Mouse (Mus musculus) liver, postnatal 0 days (tissue): ENCODE data around the gene Pgam1. TPM values are rescaled to one million over a fixed set of nuclear protein-coding genes. Genes with fewer than 3 reads are reported as not detected.

Experiments
- ATAC-seq: fragments of 200-750 bp; cut with Nextera tagmentation; 2 replicates; pipeline ENCODE4 v1.8.0; 2017; ENCODE audit warnings: mild to moderate bottlenecking, moderate library complexity
- DNase-seq: peaks from one replicate; pipeline ENCODE4 v3.0.0-alpha.2; 2016
- H3K27ac ChIP-seq: fragments of 300-500 bp; sonication (generic); 2 replicates; pipeline ENCODE4 v1.5.1; 2014; ENCODE audit warnings: antibody characterized with exemption, moderate library complexity, mild to moderate bottlenecking, low read depth
- H3K27me3 ChIP-seq: fragments of 300-500 bp; sonication (generic); 2 replicates; pipeline ENCODE4 v1.6.1; 2014; ENCODE audit warnings: low read length, control low read depth, mixed read lengths; ENCODE audit not compliant: insufficient read depth
- H3K36me3 ChIP-seq: fragments of 300-500 bp; sonication (generic); replicated peaks from 2 replicates; pipeline ENCODE4 v1.6.1; 2014; ENCODE audit warnings: mild to moderate bottlenecking, control low read depth, low read length, moderate library complexity, mixed read lengths; ENCODE audit not compliant: insufficient read depth
- H3K4me1 ChIP-seq: fragments of 300-500 bp; sonication (generic); 2 replicates; pipeline ENCODE4 v1.6.1; 2014; ENCODE audit warnings: antibody characterized with exemption, mild to moderate bottlenecking, control low read depth; ENCODE audit not compliant: insufficient read depth
- H3K4me2 ChIP-seq: fragments of 300-500 bp; sonication (generic); 2 replicates; pipeline ENCODE4 v1.6.1; 2014; ENCODE audit warnings: low read depth, mild to moderate bottlenecking, low read length, moderate library complexity, mixed read lengths
- H3K4me3 ChIP-seq: fragments of 300-500 bp; sonication (generic); 2 replicates; pipeline ENCODE4 v1.5.1; 2014; ENCODE audit warnings: low read depth, low read length
- H3K9ac ChIP-seq: fragments of 300-500 bp; sonication (generic); replicated peaks from 2 replicates; pipeline ENCODE4 v1.6.1; 2014; ENCODE audit warnings: mild to moderate bottlenecking, moderate library complexity
- H3K9me3 ChIP-seq: fragments of 300-500 bp; sonication (generic); 2 replicates; pipeline ENCODE4 v1.6.1; 2016; ENCODE audit warnings: mild to moderate bottlenecking, control low read depth, low read length, mixed read lengths
- CTCF ChIP-seq: sonication (generic); IDR thresholded peaks from 2 replicates; pipeline ENCODE4 v1.5.1; 2016; ENCODE audit warnings: antibody characterized with exemption, low read depth
- EP300 ChIP-seq: IDR thresholded peaks from 2 replicates; pipeline ENCODE4 v1.6.1; 2016; ENCODE audit warnings: antibody characterized with exemption, low read depth, mild to moderate bottlenecking
- WGBS: fragments of 180-500 bp; shearing (Covaris S2); extraction: QIAGEN DNeasy Blood & Tissue Kit; methylation state at CpG from one replicate; pipeline ENCODE4 v1.1.7; 2014; ENCODE audit not compliant: insufficient replicate concordance; 5-methylcytosine and 5-hydroxymethylcytosine counted together
- polyA plus RNA-seq: library from polyadenylated mRNA; unstranded; fragments of >200 nt; fragmentation: Nextera tagmentation; extraction: Ambion mirVana; gene quantifications from 2 replicates; pipeline ENCODE4 v1.2.1, GENCODE M21; 2015

The Pgam1 gene
- polyA plus RNA-seq, 1 experiment from 2014 or later: 183 TPM

- Histone ChIP-seq H3K27me3 (no peaks in the 10 kb centered on the region), H3K4me2 (no peak overlapping the region), H3K9me3 (no peaks in the 10 kb centered on the region), H3K4me1 (no peaks in the 10 kb centered on the region), H3K27ac (no peak overlapping the region), H3K36me3 (peaks cover 88% of the 10 kb centered on the region), H3K4me3 (no peak overlapping the region), H3K9ac (no peak overlapping the region)
- DNase-seq (no peak), ATAC-seq (no peak)
- 87% methylated on average over 3 of the region's 3 CpGs for WGBS
- no peak for TF ChIP-seq EP300
- no peak for TF ChIP-seq CTCF
Measured at GRCm38 (mm10) chr19:41953574-41953973, 41.9 kb downstream of the Pgam1 start.

Other genes with a start within 250 kb of the Pgam1 start
- gene Slit1, start 168.3 kb upstream of the Pgam1 start, polyA plus RNA-seq: 0.12 and 0.13 TPM in 2 replicates
- gene Arhgap19, start 109.9 kb upstream of the Pgam1 start, polyA plus RNA-seq: 10.5 and 12.9 TPM in 2 replicates
- 7.8 and 8.1 TPM in 2 replicates for gene Frat1, start 82.0 kb upstream of the Pgam1 start, polyA plus RNA-seq
- 3.3 and 3.7 TPM in 2 replicates for gene Frat2, start 63.8 kb upstream of the Pgam1 start, polyA plus RNA-seq
- gene Rrp12, start 15.8 kb upstream of the Pgam1 start, polyA plus RNA-seq: 4.1 and 4.3 TPM in 2 replicates
- 31.3 and 34.5 TPM in 2 replicates for gene Exosc1, start 21.5 kb downstream of the Pgam1 start, polyA plus RNA-seq
- 22.6 and 24.9 TPM in 2 replicates for gene Zdhhc16, start 21.6 kb downstream of the Pgam1 start, polyA plus RNA-seq
- gene Mms19, start 69.2 kb downstream of the Pgam1 start, polyA plus RNA-seq: 7.3 and 9.2 TPM in 2 replicates
- 6.9 and 9.0 TPM in 2 replicates for gene Ubtd1, start 69.8 kb downstream of the Pgam1 start, polyA plus RNA-seq
- gene Ankrd2, start 124.1 kb downstream of the Pgam1 start, polyA plus RNA-seq: 0.22 and 1.1 TPM in 2 replicates
- gene Hoga1, start 133.7 kb downstream of the Pgam1 start, polyA plus RNA-seq: 183 and 190 TPM in 2 replicates
- gene 4933411K16Rik, start 140.3 kb downstream of the Pgam1 start, polyA plus RNA-seq: 0.18 and 0.40 TPM in 2 replicates
- 0.54 and 0.63 TPM in 2 replicates for gene Morn4, start 174.4 kb downstream of the Pgam1 start, polyA plus RNA-seq
- 16.1 and 18.3 TPM in 2 replicates for gene Pi4k2a, start 178.5 kb downstream of the Pgam1 start, polyA plus RNA-seq
- gene Avpi1, start 217.1 kb downstream of the Pgam1 start, polyA plus RNA-seq: 50.0 and 58.5 TPM in 2 replicates
- 4.7 and 6.6 TPM in 2 replicates for gene Marveld1, start 235.5 kb downstream of the Pgam1 start, polyA plus RNA-seq